Mouse (Mus musculus) left cerebral cortex, adult 18-20 months (tissue): ENCODE results near the gene Snap25. TPM values are rescaled to one million over a fixed set of nuclear protein-coding genes. Genes with fewer than 3 reads are reported as not detected.
A peak's percentile ranks its signal among the peaks of the same experiment; 100 is the strongest.

Experiments
- DNase-seq, 2 experiments: peaks; one replicate each; pipeline ENCODE4 v3.0.0; 2021 to 2022; ENCODE audit warnings: low spot score in 2 of 2, mixed read lengths in 1 of 2
- total RNA-seq, 2 experiments: library from RNA; stranded (reverse); gene quantifications; 2 replicates each; pipeline ENCODE4 v1.2.3; 2021

Snap25 gene
- total RNA-seq, 2 experiments from 2014 or later, result 3,274 to 3,529 TPM

- DNase-seq, result peak; percentile 86 to 88
Measured at GRCm38 (mm10) chr2:136711746-136712440, 1.4 kb upstream of the Snap25 start.

GRCm38 (mm10) chr2:136712441-136713015 lies 725 bp upstream of the Snap25 start:
- no peak for DNase-seq

- DNase-seq, result peak; percentile 47 to 55
Measured at GRCm38 (mm10) chr2:136714008-136714411, 757 bp downstream of the Snap25 start.

DNA sequence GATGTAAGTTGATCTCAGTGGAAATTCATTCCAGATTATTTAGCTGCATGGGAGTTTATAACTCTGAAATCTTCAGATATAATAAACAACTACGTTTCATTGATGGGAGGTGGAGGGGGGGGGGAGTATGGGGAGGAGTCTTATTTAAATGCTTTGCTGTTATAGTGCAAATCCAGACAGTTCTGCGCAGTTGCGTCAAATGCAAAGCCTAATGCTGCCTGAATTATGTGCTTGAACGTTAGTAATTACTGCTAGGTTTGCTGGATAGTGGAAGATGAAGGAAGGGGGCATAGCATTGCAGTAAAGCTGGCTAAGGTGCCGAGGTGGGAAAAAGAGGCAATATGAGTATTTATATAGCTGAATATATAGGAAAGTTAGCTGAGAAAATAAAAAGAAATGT lies 2.3 kb downstream of the Snap25 start:
- DNase-seq, result no peak

GRCm38 (mm10) chr2:136716400-136716799 lies 3.1 kb downstream of the Snap25 start:
- no peak for DNase-seq

DNA sequence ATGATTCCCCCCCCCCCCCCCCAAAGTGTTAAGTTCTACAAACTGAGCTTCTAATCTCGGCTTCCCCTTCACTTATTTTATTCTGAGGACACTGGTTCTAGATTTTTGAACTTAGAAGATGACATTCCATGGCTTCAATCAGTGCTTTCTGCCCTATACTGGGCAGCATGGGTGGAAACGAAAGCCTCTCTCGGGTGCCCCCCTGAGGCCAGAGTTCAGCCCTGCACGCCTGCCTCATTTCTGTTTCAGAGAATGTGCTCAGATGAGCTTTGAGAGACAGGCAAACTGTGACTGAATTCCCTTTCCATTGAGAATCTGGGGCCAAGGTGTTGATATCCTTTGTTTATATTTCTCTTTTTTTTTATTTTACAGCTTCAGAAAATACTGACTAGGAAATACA lies 7.0 kb downstream of the Snap25 start:
- peak; percentile 69 to 72 for DNase-seq

DNA sequence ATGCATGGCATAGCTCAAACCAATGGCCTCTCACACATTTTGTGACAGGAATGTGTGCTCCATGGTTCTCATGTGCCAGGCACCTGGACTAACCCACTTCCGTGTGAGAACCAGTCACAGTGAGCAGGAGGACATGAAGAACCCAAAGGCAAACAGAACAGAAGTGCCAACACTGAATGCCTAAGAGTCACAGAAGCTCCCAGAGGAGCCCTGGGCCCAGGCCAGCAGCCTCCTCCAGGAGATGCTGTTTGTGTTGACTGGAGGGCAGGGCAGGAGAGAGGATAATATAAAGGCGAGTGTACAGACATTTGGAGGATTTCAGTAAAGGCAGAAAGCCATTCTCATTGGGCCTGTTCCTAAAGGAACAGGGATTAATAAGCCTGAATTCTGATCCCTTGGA lies 25.0 kb downstream of the Snap25 start:
- DNase-seq, result no peak

- no peak for DNase-seq
Measured at GRCm38 (mm10) chr2:136742230-136742629, 29.0 kb downstream of the Snap25 start.

GRCm38 (mm10) chr2:136744683-136745326 lies 31.6 kb downstream of the Snap25 start:
- no peak for DNase-seq

GRCm38 (mm10) chr2:136745327-136745994 lies 32.2 kb downstream of the Snap25 start:
- DNase-seq, result no peak

DNA sequence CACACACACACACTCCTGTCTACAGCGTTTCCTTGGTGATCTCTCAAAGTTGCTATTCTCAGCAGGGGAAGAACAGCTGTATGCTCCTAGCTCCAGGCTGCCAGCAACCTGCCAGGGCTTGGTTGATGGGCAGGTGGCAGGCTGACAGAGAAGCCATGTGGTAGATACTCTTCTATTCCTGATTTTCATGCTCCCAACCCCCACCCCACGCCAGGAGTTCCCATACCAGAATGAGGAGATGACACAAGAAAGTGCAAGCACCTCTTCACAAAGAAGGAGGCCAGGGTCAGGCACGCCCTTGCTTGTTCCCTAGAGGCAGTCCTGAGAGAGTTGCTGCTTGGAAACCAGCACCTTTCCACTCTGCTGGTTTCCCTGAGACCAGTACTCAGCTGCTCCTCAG lies 40.4 kb downstream of the Snap25 start:
- DNase-seq, result no peak

GRCm38 (mm10) chr2:136758809-136759551 lies 45.7 kb downstream of the Snap25 start:
- no peak for DNase-seq

DNA sequence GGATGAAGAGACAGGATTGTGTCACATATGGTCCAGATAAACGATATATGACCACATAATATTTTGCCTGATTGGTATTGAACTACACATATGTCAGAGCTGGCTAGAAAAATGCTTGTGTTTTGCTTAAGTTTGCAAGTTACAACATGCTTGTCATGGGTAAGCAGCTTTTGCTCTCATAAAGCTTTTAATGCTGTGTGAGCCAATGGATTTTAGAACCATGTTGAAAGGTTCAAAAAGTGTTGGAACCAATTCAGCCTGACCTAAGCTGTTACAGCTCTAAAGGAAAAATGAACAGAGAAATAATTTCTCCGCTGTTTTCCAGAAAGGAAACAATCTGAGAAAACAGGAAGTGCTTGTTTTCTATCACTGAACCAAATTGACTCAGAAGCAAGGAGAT lies 64.9 kb downstream of the Snap25 start:
- DNase-seq, result no peak

GRCm38 (mm10) chr2:136778674-136779073 lies 65.4 kb downstream of the Snap25 start:
- no peak for DNase-seq

GRCm38 (mm10) chr2:136780268-136780667 lies 67.0 kb downstream of the Snap25 start:
- DNase-seq, result no peak

GRCm38 (mm10) chr2:136784310-136784709 lies 71.1 kb downstream of the Snap25 start:
- peak; percentile 37 to 64 for DNase-seq

- DNase-seq, result peak; percentile 75 to 87
Measured at GRCm38 (mm10) chr2:136788379-136788778, 75.1 kb downstream of the Snap25 start.

DNA sequence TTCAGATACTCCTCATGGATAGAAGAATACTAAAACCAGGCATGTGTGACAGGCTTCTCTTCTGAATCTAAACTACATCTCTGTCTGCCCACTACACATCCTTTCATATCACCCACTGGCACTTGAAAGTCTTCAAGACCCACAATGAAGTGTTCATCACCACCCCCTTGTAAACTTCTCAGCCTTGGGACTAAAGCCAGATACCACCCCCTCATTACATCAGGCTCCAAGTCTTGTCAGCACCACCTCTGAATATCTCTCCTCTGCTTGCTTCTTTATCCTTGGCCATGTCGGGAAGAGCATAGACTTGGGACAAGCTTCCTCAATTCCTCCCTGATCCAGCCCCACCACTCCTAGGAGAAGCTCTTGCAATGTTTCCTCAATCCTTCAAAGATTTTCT lies 83.3 kb downstream of the Snap25 start:
- peak; percentile 61 to 69 for DNase-seq

- DNase-seq, result no peak
Measured at GRCm38 (mm10) chr2:136798887-136799430, 85.7 kb downstream of the Snap25 start.

- DNase-seq, result no peak
Measured at GRCm38 (mm10) chr2:136801102-136801501, 87.8 kb downstream of the Snap25 start.

- no peak for DNase-seq
Measured at GRCm38 (mm10) chr2:136802076-136802475, 88.8 kb downstream of the Snap25 start.
